Mouse (Mus musculus) hindbrain, embryonic 10.5 days (tissue): ENCODE measurements around the gene Spag6l. TPM values are rescaled to one million over a fixed set of nuclear protein-coding genes. Genes with fewer than 3 reads are reported as not detected.
A peak's percentile ranks its signal among the peaks of the same experiment; 100 is the strongest.
"Not testable (repeated sequence)": the region's sequence is repeated elsewhere in the genome, so short reads cannot be mapped to it uniquely, and the experiment has no call there.

Source experiments
- DNase-seq: peaks from one replicate; pipeline ENCODE4 v3.0.0-alpha.2; 2017; ENCODE audit warnings: low spot score
- H3K27ac ChIP-seq: fragments of 300-500 bp; sonication (generic); 2 replicates; pipeline ENCODE4 v1.5.1; 2016; ENCODE audit warnings: mild to moderate bottlenecking, moderate library complexity
- H3K27me3 ChIP-seq: fragments of 300-500 bp; sonication (generic); 2 replicates; pipeline ENCODE4 v1.6.1; 2016; ENCODE audit warnings: mild to moderate bottlenecking; ENCODE audit not compliant: poor library complexity, insufficient read depth, severe bottlenecking
- H3K36me3 ChIP-seq: fragments of 300-500 bp; sonication (generic); 2 replicates; pipeline ENCODE4 v1.6.1; 2016; ENCODE audit warnings: mild to moderate bottlenecking, moderate library complexity
- H3K4me1 ChIP-seq: fragments of 300-500 bp; sonication (generic); replicated peaks from 2 replicates; pipeline ENCODE4 v1.6.1; 2016; ENCODE audit warnings: mild to moderate bottlenecking
- H3K4me3 ChIP-seq: fragments of 300-500 bp; sonication (generic); 2 replicates; pipeline ENCODE4 v1.5.1; 2016; ENCODE audit warnings: mild to moderate bottlenecking, moderate library complexity
- H3K9me3 ChIP-seq: fragments of 300-500 bp; sonication (generic); 2 replicates; pipeline ENCODE4 v1.6.1; 2016; ENCODE audit warnings: mild to moderate bottlenecking, moderate library complexity
- WGBS: fragments of 180-500 bp; shearing (Covaris S2); methylation state at CpG from one replicate; pipeline ENCODE4 v1.1.7; 2016; 5-methylcytosine and 5-hydroxymethylcytosine counted together
- polyA plus RNA-seq: library from polyadenylated mRNA; unstranded; fragments of >200 nt; fragmentation: Nextera tagmentation; extraction: Ambion mirVana; gene quantifications from 2 replicates; pipeline ENCODE4 v1.2.1, GENCODE M21; 2016

Gene Spag6l
- 3.7 and 6.2 TPM in 2 replicates for polyA plus RNA-seq

DNA sequence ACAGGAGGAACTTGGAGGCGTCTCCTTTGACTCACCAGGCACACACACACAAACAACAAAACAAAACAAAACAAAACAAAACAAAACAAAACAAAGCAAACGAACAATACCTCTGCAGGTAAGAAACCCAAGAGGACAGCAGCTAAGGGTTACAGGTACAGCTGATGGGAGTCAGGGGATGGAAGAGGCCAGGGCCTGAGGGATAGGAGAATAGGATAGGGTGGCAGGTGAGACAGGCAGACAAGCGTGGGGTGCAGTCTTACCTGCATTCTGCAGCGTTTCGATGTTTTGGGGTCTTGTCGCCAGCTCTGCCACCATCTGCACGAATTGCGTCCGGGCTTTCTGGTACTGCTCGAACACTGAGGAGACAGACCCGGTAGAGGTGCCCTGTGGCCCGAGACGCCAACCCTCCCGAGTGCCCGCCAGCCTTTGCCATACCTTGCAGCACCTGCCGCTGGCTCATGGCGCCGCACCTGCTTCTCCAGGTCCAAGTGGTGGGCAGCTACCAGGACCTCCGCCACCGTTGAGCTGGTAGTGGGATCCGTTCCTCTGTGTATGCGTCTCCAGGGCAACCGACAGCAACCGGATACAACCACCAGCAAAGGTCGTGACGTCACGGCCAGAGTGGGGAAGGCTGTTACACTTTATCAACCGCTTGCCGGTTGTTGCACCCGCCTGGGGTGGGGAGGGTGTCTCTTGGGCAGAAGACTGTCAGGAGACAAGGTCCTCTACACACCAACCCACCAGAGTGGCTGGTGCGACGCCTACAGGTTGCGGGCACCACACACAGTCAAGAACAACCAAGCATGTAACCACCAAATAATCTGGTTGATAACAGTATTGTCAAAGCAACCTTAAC is at the start of gene Spag6l:
TSS of gene Spag6l (minus strand) at position 700 of the 859 bp plus-strand sequence.
- H3K4me3 ChIP-seq: peak within 1 kb of the TSS; percentile 67
- H3K4me1 ChIP-seq: peaks cover 8% of the 10 kb centered on the region; the same call in 1 of the 2 replicates
- H3K27me3 ChIP-seq: no peaks in the 10 kb centered on the region
- H3K36me3 ChIP-seq: no peaks in the 10 kb centered on the region
- peak within 1 kb of the TSS; percentile 51 for H3K27ac ChIP-seq
- H3K9me3 ChIP-seq: no peaks in the 10 kb centered on the region
- peak; percentile 75 for DNase-seq
- WGBS: 7% methylated on average over 33 of the region's 33 CpGs

DNA sequence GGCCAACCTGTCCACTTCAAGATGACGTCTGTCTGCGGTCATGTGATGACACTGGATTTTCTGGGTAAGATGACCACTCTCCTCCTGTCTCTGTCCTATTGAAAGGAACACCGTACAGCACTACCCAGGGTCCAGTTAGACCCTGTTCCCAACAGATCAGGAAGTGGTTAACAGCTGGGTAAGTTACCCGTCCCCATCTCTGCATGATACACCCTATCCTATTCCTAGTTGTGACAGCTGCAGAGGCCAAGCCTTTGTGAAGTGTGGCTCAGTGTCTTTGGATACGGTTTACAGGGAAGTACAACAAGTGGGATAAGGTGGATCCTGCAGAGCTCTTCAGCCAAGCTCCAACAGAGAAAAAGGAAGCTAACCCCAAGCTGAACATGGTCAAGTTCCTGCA is 49.8 kb upstream of the Spag6l start:
- no peak for DNase-seq
- H3K9me3 ChIP-seq: peaks cover 10% of the 10 kb centered on the region; the same call in 1 of the 2 replicates
- peaks cover 97% of the 10 kb centered on the region for H3K36me3 ChIP-seq
- WGBS: 90% methylated on average over 5 of the region's 5 CpGs
- H3K27me3 ChIP-seq: no peaks in the 10 kb centered on the region
- no peak overlapping the region for H3K4me3 ChIP-seq
- H3K27ac ChIP-seq: no peak overlapping the region
- no peaks in the 10 kb centered on the region for H3K4me1 ChIP-seq

DNA sequence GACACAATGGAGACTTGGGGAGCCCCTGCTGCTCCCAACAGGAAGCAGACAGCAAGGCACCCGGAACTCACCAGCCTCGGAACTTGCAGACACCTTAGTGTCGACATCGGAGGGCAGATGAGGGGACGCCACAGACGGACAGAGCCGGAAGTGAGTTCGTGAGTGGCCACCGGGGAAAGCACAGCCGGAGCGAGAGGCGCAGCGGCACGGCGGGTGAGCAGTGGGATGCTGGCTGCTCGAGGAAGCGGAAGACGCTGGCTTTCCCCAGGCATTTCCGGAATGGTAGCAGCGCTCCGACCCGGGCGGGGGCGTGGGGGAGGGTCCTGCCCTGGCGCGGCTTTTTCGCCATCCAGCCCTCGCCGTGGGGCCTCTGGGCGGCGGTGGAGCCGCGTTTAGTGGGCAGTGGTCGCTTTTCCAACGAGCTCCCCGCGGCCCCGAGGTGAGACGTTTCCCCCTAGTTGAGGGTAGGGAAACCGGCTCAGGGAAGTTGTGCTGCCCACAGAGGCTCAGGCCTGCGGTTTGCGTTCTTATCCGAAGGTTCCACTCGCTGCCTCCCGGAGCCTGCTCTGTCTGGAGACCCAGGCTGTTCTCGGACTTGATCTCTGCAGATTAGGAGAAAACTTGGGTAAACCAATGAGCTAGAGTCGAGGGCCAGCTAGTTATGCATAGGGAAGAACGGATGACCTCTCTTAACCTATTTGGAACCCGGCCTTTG is 41.5 kb upstream of the Spag6l start, which contains the start of the genes Top3b and Vpreb1:
TSS of gene Top3b (plus strand) at position 120 of the 715 bp plus-strand sequence.
TSS of gene Vpreb1 (minus strand) at position 227 of the 715 bp plus-strand sequence.
- peak within 1 kb of the TSS; percentile 96 for H3K27ac ChIP-seq
- H3K4me3 ChIP-seq: peak within 1 kb of the TSS; percentile 88
- DNase-seq: peak; percentile 96
- peaks cover 2% of the 10 kb centered on the region; the same call in 1 of the 2 replicates for H3K9me3 ChIP-seq
- WGBS: under 1% methylated on average over 49 of the region's 49 CpGs
- H3K27me3 ChIP-seq: no peaks in the 10 kb centered on the region
- H3K4me1 ChIP-seq: peaks cover 14% of the 10 kb centered on the region
- H3K36me3 ChIP-seq: peaks cover 14% of the 10 kb centered on the region

DNA sequence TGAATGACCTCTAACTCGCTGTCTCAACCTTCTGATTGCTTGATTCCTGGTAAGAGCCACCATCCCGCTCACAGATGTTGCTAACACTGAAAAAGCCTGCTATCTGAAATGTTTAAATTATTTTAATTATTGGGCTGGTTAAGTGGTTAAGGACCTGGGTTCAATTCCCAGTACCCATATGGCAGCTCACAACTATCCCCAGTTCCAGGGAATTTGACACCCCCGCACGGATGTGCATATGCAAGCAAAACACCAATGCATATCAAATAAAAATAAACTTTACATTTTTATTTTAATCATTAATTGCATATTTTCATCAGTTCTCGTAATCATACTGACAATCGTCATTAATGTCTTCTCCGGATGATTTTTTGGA is 41.0 kb upstream of the Spag6l start:
- Histone ChIP-seq H3K27me3 (no peaks in the 10 kb centered on the region), H3K36me3 (peaks cover 9% of the 10 kb centered on the region), H3K9me3 (no peaks in the 10 kb centered on the region), H3K4me3 (peak overlapping the region; percentile 88), H3K27ac (peak overlapping the region; percentile 96), H3K4me1 (peaks cover 14% of the 10 kb centered on the region)
- no peak for DNase-seq
- WGBS: 39% methylated on average over 7 of the region's 7 CpGs

DNA sequence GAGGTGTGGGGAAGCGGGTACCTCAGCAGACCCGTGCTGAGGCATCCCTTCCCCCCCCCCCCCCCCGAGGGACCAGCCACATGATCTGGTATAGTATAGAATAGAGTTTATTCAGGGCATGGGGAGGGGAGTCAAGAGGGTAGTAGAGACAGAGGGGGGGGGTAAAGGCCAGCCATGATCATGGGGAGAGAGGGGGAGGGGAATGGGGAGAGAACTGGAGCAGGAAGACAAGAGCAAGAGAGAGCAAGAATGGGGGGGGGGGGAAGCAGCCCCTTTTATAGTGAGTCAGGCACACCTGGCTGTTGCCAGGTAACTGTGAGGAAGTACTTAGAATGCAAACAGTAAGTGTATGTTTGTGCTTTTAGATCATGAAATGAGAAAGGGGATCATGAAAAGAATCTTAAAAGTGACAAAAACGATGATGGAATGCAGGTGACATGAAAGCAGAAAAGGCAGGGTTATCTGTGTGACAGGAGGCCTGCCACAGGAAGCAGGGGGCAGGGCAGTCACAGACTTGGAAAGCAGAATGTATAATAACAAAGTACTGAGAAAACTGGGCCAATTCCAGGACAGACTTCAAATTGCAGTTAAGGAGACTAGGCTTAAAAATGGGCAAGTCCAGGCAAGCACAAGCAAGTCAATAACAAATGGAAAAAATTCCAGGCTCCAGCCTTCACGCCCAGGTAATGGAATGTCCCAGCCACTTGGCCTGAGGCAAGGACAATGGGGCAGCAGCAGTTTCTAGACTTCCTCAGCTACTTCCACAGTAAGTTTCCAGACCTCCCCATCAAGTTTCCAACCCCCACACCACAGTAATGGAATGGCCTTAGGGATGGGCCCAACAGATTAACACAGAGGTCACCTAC is 36.7 kb upstream of the Spag6l start:
- no peak for DNase-seq
- Histone ChIP-seq H3K27ac (no peak overlapping the region), H3K4me3 (no peak overlapping the region), H3K36me3 (no peaks in the 10 kb centered on the region), H3K27me3 (no peaks in the 10 kb centered on the region), H3K4me1 (no peaks in the 10 kb centered on the region), H3K9me3 (no peaks in the 10 kb centered on the region)
- 50% methylated on average over 5 of the region's 5 CpGs for WGBS

DNA sequence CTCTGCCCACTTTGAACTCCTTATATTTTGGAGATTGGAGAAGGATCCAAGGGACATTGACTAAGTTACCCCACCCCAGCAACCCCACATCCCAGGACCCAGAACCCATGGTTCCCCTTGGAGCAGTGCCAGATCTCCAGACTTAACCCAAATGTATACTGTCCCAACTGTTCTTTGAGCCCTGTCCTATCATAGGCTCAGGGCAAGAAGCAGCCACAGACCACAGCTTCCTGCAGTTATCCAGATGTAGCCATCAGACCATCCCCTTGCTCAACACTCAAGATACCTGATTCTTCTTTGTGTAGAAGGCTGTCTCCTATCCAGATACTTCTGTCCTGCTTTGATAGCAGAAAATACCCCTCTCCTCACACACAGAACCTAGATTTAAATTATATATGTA is 36.0 kb upstream of the Spag6l start:
- no peaks in the 10 kb centered on the region for H3K27me3 ChIP-seq
- no peak overlapping the region for H3K4me3 ChIP-seq
- no peaks in the 10 kb centered on the region for H3K4me1 ChIP-seq
- H3K9me3 ChIP-seq: no peaks in the 10 kb centered on the region
- no peak for DNase-seq
- H3K36me3 ChIP-seq: no peaks in the 10 kb centered on the region
- no peak overlapping the region for H3K27ac ChIP-seq

DNA sequence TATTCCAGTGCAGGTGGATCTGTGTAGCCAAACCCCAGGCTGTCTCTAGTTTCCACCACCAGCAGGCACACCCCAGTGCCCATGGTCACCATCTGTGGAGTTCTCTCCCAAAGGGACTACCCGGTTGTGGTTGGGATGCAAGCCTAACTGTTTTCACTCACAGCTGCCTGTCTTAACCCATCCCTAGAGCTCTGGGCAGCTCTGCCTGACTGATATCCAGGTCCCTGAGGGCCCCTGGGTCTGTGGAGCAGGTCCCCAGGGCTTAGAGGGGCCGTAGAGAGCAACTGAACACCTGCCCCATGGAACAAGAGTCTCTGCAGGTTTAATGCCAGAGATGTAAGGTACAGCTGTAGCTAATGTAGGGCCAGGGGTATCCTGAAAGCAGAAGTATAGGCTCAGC is 34.7 kb upstream of the Spag6l start, which contains the start of gene Igll1:
TSS of gene Igll1 (minus strand) at position 8 of the 400 bp plus-strand sequence.
- no peaks in the 10 kb centered on the region for H3K9me3 ChIP-seq
- H3K4me3 ChIP-seq: no peak within 1 kb of the TSS
- H3K4me1 ChIP-seq: no peaks in the 10 kb centered on the region
- DNase-seq: no peak
- H3K27me3 ChIP-seq: no peaks in the 10 kb centered on the region
- 73% methylated on average over 2 of the region's 2 CpGs for WGBS
- no peaks in the 10 kb centered on the region for H3K36me3 ChIP-seq
- H3K27ac ChIP-seq: no peak within 1 kb of the TSS

DNA sequence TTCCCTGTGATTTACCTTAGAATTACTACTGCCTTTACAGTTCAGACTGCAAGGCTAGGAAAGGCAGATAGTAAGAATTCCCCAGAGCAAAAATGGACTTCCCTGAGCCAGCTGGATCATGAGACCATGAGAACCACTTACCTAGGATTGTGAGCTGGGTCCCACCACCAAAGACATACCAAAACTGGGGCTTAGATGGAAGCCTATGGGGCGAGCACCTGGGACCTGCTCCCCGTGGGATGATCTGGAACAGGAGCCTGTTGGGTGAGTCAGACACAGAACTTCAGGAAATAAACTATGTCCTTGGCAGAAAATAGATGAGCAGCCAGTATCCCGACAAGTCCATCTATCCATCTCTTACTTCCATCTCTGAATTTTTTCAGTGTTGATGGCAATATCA is 33.0 kb upstream of the Spag6l start:
- Histone ChIP-seq H3K4me1 (no peaks in the 10 kb centered on the region), H3K27me3 (no peaks in the 10 kb centered on the region), H3K36me3 (no peaks in the 10 kb centered on the region), H3K9me3 (no peaks in the 10 kb centered on the region), H3K4me3 (no peak overlapping the region), H3K27ac (no peak overlapping the region)
- WGBS: 75% methylated on average over 3 of the region's 3 CpGs
- no peak for DNase-seq

DNA sequence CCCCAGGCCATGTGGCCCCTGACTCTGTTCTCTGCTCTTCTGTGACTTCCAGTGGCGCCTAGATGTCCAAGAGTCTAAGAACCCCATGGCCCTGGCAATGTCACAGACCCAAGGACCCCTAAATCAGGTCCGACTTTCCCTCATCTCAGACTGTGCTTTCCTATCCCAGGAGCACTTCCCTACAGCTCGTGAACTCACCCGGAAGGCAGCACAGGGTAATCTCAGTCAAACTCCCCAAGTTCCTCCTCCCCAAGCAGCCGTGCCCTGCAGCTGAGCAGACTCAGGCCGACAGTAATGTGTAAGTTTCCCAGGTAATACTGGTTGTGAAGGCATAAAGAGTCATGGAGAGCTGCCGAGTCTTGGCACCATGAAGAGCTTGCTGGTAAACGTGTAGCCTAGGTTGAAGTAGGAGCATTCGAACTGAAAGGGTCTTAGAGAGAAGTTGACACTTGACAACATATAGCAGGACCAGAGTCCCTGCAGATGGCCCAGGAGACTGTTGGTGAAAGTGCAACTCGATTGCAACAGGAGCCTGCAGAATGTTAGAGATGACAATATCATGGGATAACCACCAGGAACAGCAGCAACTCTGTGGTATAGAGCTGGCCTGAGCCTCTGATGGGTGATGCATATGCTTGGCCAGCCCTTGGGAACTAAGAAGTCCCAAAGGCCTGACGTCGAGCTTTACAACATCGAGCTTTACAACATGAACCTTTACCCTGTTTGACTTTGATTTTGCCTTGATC is 27.6 kb upstream of the Spag6l start:
- Histone ChIP-seq H3K27ac (no peak overlapping the region), H3K4me1 (no peaks in the 10 kb centered on the region), H3K36me3 (no peaks in the 10 kb centered on the region), H3K9me3 (no peaks in the 10 kb centered on the region), H3K27me3 (no peaks in the 10 kb centered on the region), H3K4me3 (no peak overlapping the region)
- no peak for DNase-seq
- 76% methylated on average over 13 of the region's 13 CpGs for WGBS

DNA sequence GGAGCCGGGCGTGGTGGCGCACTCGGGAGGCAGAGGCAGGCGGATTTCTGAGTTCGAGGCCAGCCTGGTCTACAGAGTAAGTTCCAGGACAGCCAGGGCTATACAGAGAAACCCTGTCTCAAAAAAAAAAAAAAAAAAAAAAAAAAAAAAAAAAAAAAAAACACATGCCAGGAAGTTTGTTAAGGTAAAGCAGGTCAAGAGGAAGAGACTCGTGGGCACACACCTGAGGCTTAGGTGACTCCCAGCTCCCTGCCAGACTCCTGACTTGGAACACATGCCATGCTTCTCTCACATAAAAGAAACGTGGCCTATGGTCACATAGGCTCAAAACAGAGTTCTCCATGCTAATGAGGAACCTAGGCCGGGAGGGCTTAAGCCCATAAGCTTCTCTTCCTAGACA is 26.8 kb upstream of the Spag6l start:
- not testable (repeated sequence) for H3K4me1 ChIP-seq, H3K27ac ChIP-seq, DNase-seq, H3K36me3 ChIP-seq, H3K4me3 ChIP-seq, H3K27me3 ChIP-seq, H3K9me3 ChIP-seq
- 82% methylated on average over 9 of the region's 9 CpGs for WGBS

DNA sequence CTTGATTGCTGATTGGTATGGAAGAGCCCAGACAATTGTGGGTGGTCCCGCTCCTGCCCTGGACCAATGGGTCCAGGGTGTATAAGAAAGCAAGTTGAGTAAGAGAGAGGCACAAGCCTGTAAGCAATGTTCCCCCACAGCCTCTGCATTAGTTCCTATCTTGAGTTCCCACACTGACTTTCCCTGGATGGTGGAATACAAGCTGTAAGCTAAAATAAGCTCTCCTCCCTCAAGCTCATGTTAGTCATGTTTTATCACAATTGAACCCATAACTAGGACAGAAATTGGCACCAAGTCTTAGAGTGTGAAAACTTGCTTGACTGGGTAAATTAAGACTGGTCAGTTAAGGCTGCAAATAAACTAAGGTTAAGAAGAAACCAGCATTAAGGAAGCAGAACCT is 26.3 kb upstream of the Spag6l start:
- Histone ChIP-seq H3K36me3 (no peaks in the 10 kb centered on the region), H3K9me3 (0 out of 2 replicates have a peak, but pooled peaks cover 4% of the 10 kb centered on the region), H3K4me3 (no peak overlapping the region), H3K4me1 (no peaks in the 10 kb centered on the region), H3K27me3 (no peaks in the 10 kb centered on the region), H3K27ac (no peak overlapping the region)
- no peak for DNase-seq
- WGBS: 97% methylated on average over 1 of the region's 1 CpGs

DNA sequence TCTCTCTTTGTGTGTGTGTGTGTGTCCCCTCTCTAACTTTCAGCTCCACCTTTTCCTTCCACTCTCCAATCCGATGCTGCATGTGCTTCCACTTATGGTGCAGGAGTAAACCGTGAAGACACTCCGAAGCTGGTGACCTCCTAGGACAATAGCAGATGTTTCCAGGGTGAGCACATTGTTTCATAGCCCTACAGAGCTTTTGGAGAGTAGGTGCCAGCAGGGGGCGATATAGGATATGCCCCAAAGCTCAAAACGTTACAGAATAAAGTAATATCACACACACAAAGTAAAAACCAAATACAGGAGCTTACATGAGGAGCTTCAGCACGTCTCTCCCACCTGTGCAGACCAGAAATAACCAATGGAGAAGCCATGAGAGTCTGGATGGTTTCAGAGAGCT is 25.6 kb upstream of the Spag6l start:
- H3K27ac ChIP-seq: no peak overlapping the region
- H3K4me1 ChIP-seq: no peaks in the 10 kb centered on the region
- no peak overlapping the region for H3K4me3 ChIP-seq
- H3K27me3 ChIP-seq: no peaks in the 10 kb centered on the region
- H3K36me3 ChIP-seq: no peaks in the 10 kb centered on the region
- WGBS: 36% methylated on average over 6 of the region's 6 CpGs
- peak; percentile 12 for DNase-seq
- H3K9me3 ChIP-seq: 0 out of 2 replicates have a peak, but pooled peaks cover 4% of the 10 kb centered on the region
